Mouse (Mus musculus) CD8-positive naive resting alpha-beta T cell, adult 2 months (primary cell): ENCODE data around the gene Fmo6.

Experiments used
- DNase-seq, 2 experiments: peaks; one replicate each; pipeline ENCODE4 v3.0.0; 2022; ENCODE audit warnings: low read depth in 2 of 2, low spot score in 2 of 2

Fmo6 gene

GRCm38 (mm10) chr1:162914932-162915556 is 22.3 kb downstream of the Fmo6 start:
- DNase-seq, result no peak

GRCm38 (mm10) chr1:162912085-162912484 is 25.2 kb downstream of the Fmo6 start:
- no peak for DNase-seq

- no peak for DNase-seq
Measured at GRCm38 (mm10) chr1:162901879-162902278, 35.4 kb downstream of the Fmo6 start.

- no peak for DNase-seq
Measured at GRCm38 (mm10) chr1:162897838-162898811, 39.2 kb downstream of the Fmo6 start, which contains the start of gene Fmo2. Gene Fmo2 (minus strand): TSS chr1:162898726.

GRCm38 (mm10) chr1:162895900-162896299 is 41.4 kb downstream of the Fmo6 start:
- peak in 1 of 2 experiments; percentile 34 for DNase-seq

GRCm38 (mm10) chr1:162893014-162893413 is 44.3 kb downstream of the Fmo6 start:
- DNase-seq, result no peak

GRCm38 (mm10) chr1:162891980-162892451 is 45.3 kb downstream of the Fmo6 start:
- DNase-seq, result no peak

- no peak for DNase-seq
Measured at GRCm38 (mm10) chr1:162888646-162889045, 48.7 kb downstream of the Fmo6 start.

GRCm38 (mm10) chr1:162887644-162888043 is 49.7 kb downstream of the Fmo6 start:
- no peak for DNase-seq

GRCm38 (mm10) chr1:162886138-162886816 is 51.0 kb downstream of the Fmo6 start:
- DNase-seq, result no peak

- no peak for DNase-seq
Measured at GRCm38 (mm10) chr1:162882681-162883080, 54.6 kb downstream of the Fmo6 start.

- peak; percentile 9 to 15 for DNase-seq
Measured at GRCm38 (mm10) chr1:162879595-162880369, 57.5 kb downstream of the Fmo6 start.

- no peak for DNase-seq
Measured at GRCm38 (mm10) chr1:162875091-162875490, 62.2 kb downstream of the Fmo6 start.

GRCm38 (mm10) chr1:162871701-162872311 is 65.5 kb downstream of the Fmo6 start:
- no peak for DNase-seq

GRCm38 (mm10) chr1:162870978-162871377 is 66.3 kb downstream of the Fmo6 start:
- no peak for DNase-seq

- no peak for DNase-seq
Measured at GRCm38 (mm10) chr1:162867396-162867795, 69.9 kb downstream of the Fmo6 start.
